Mouse (Mus musculus) ES-Bruce4 (cell line): ENCODE data around the gene Lxn. TPM values are rescaled to one million over a fixed set of nuclear protein-coding genes. Genes with fewer than 3 reads are reported as not detected.

Experiments used
- H3K27ac ChIP-seq: 2 replicates; pipeline ENCODE4 v1.5.1; 2012; ENCODE audit warnings: low read length, inconsistent platforms; ENCODE audit not compliant: insufficient read depth
- H3K27me3 ChIP-seq: 2 replicates; pipeline ENCODE4 v1.6.1; 2012; ENCODE audit warnings: mild to moderate bottlenecking, low read length, inconsistent platforms; ENCODE audit not compliant: control insufficient read depth, poor library complexity, insufficient read depth, severe bottlenecking
- H3K36me3 ChIP-seq: 2 replicates; pipeline ENCODE4 v1.6.1; 2012; ENCODE audit warnings: inconsistent platforms, mild to moderate bottlenecking, low read length, moderate library complexity; ENCODE audit not compliant: control insufficient read depth, poor library complexity, insufficient read depth, severe bottlenecking
- H3K4me1 ChIP-seq: one replicate; pipeline ENCODE4 v1.8.1; 2011; ENCODE audit warnings: low read length; ENCODE audit not compliant: control insufficient read depth, insufficient read depth
- H3K4me3 ChIP-seq: 2 replicates; pipeline ENCODE4 v1.5.1; 2011; ENCODE audit warnings: low read depth, mild to moderate bottlenecking, low read length
- H3K9ac ChIP-seq: 2 replicates; pipeline ENCODE4 v1.6.1; 2012; ENCODE audit warnings: low read depth, mild to moderate bottlenecking, inconsistent platforms; ENCODE audit not compliant: poor library complexity, severe bottlenecking
- H3K9me3 ChIP-seq: replicated peaks from 2 replicates; pipeline ENCODE4 v1.6.1; 2012; ENCODE audit warnings: mild to moderate bottlenecking, low read length, inconsistent platforms; ENCODE audit not compliant: control insufficient read depth, poor library complexity, insufficient read depth, severe bottlenecking
- CTCF ChIP-seq: IDR thresholded peaks from one replicate; pipeline ENCODE4 v1.8.1; 2011; ENCODE audit warnings: low read depth, low read length
- EP300 ChIP-seq: IDR thresholded peaks from 2 replicates; pipeline ENCODE4 v1.6.1; 2011; ENCODE audit warnings: low read depth, low read length; ENCODE audit not compliant: insufficient read depth
- POLR2A ChIP-seq: IDR thresholded peaks from one replicate; pipeline ENCODE4 v1.8.1; 2011; ENCODE audit warnings: low read length; ENCODE audit not compliant: insufficient read depth
- polyA plus RNA-seq: library from polyadenylated mRNA; stranded (reverse); fragments of >200 nt; gene quantifications from 2 replicates; pipeline ENCODE4 v1.2.4, GENCODE M21; 2011; ENCODE audit warnings: low read depth; ENCODE audit not compliant: missing spikeins, insufficient read depth, insufficient read length

The Lxn gene
- 10.5 and 14.2 TPM in 2 replicates for polyA plus RNA-seq

DNA sequence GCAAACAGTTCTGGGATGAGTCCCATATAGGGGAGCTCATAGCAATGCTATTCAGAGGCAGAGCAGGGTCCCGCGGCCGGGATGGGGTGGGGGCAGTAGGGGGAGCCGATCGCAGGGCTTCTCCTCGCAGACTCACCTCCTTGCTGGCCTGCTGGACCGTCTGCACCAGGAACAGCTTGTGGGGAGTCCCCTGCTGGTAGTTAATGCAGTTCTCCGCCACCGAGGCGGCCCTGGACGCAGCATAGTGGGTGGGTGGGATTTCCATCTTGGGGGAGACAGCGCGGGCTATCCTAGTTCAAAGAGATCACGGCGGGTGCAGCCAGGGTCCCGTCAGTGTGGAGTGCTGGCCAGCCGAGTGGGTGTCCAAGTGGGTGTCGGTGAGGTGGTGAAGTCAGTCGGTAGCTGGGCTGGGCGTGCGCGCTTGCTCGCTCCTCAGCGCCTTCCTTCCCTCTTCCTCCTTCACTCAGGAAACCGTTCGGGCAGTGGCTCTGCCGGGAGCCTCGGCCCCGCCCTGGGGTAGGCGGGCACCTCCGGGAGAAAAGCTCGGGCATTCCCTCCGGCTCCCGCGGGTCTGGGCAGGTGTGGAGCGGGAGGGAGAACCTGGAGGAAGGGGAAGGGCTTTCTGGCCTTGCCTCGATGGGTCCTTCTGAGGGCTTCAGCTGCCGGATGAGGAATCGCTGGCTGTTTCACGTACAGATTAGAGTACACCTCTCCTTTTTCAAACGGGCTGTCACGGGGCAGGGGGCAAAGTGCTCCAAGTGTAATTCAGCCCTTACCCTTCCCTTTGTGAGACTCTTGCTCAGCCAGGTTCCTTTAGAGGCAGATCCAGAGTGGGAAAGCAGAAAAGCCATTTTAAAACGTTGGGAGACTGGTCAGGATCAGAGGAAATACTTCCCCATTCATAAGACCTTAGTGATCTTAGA is at the start of gene Lxn:
Lxn (minus strand) TSS at position 477 of the 923 bp plus-strand sequence.
- peaks cover 12% of the 10 kb centered on the region for H3K36me3 ChIP-seq
- H3K4me3 ChIP-seq, result peak within 1 kb of the TSS; percentile 65
- TF ChIP-seq EP300 (0 out of 2 replicates have a peak, but pooled peaks have one; percentile 9), POLR2A (no peak)

DNA sequence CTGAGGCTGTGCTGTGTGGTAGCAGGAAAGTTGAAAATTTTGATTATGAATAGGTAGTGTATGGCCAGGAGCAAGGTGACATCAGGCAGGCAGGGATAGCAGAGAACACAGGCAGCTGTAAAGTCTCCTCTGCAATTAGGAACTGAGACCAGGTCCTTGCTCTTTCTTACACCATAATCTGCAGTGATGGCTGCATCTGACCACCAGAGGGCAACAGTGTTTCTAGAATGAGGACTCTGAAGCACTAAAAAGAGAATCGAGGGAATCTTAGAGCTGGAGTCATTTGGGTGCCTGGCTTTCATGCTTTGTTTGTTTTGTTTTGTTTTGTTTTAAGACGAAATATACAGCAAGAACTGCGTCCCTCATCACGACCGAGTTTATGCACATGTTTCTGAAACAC is 49.1 kb upstream of the Lxn start:
- H3K27ac ChIP-seq, result no peak overlapping the region
- no peaks in the 10 kb centered on the region for H3K9me3 ChIP-seq
- peak; percentile 10 for TF ChIP-seq CTCF
- no peak for TF ChIP-seq EP300
- no peak for TF ChIP-seq POLR2A
- H3K9ac ChIP-seq, result no peak overlapping the region
- H3K36me3 ChIP-seq, result no peaks in the 10 kb centered on the region
- peaks cover 5% of the 10 kb centered on the region for H3K27me3 ChIP-seq
- no peak overlapping the region for H3K4me3 ChIP-seq
- H3K4me1 ChIP-seq, result no peaks in the 10 kb centered on the region

More for the DNA sequence above, at the start of gene Lxn:
- Histone ChIP-seq H3K27me3 (no peaks in the 10 kb centered on the region), H3K27ac (no peak within 1 kb of the TSS), H3K9ac (peak within 1 kb of the TSS; percentile 50), H3K4me1 (no peaks in the 10 kb centered on the region), H3K9me3 (no peaks in the 10 kb centered on the region)

- Histone ChIP-seq H3K27ac (no peak overlapping the region), H3K9ac (no peak overlapping the region), H3K4me1 (peaks cover under 1% of the 10 kb centered on the region), H3K4me3 (no peak overlapping the region), H3K36me3 (no peaks in the 10 kb centered on the region), H3K9me3 (peaks cover 5% of the 10 kb centered on the region), H3K27me3 (no peaks in the 10 kb centered on the region)
- no peak for TF ChIP-seq EP300
Observed at GRCm38 (mm10) chr3:67508216-67508892, 44.6 kb upstream of the Lxn start.

DNA sequence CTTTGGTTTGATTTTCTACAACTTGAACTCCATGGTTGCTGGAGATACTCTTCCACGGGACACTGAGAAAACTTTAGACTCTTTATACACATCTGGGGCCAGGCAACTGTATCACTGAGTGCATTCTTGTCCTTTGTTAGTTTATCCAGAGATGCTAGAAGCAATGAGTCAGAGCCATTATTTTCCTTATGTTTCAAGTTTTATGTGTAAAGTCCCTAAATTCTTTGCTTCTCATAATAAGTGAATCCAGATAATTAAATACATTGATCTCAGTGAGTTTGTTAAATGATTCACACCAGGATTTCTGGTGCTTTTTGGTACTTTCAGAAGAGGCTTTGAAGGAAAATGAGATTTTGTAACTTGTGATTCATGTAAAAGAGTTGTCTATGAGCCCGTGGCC is 41.6 kb upstream of the Lxn start:
- TF ChIP-seq CTCF, result no peak
- TF ChIP-seq EP300, result no peak
- no peak for TF ChIP-seq POLR2A
- H3K9ac ChIP-seq, result no peak overlapping the region
- H3K27me3 ChIP-seq, result no peaks in the 10 kb centered on the region
- no peak overlapping the region for H3K27ac ChIP-seq
- H3K4me3 ChIP-seq, result no peak overlapping the region
- no peaks in the 10 kb centered on the region for H3K36me3 ChIP-seq
- peaks cover 7% of the 10 kb centered on the region for H3K4me1 ChIP-seq
- peaks cover 5% of the 10 kb centered on the region for H3K9me3 ChIP-seq

GRCm38 (mm10) chr3:67503878-67504277 is 40.2 kb upstream of the Lxn start:
- Histone ChIP-seq H3K4me1 (peaks cover 7% of the 10 kb centered on the region), H3K4me3 (no peak overlapping the region), H3K9me3 (peaks cover 11% of the 10 kb centered on the region), H3K36me3 (no peaks in the 10 kb centered on the region), H3K27ac (peak overlapping the region; percentile 62), H3K27me3 (no peaks in the 10 kb centered on the region), H3K9ac (no peak overlapping the region)
- TF ChIP-seq EP300, result peak; percentile 89
- no peak for TF ChIP-seq POLR2A

DNA sequence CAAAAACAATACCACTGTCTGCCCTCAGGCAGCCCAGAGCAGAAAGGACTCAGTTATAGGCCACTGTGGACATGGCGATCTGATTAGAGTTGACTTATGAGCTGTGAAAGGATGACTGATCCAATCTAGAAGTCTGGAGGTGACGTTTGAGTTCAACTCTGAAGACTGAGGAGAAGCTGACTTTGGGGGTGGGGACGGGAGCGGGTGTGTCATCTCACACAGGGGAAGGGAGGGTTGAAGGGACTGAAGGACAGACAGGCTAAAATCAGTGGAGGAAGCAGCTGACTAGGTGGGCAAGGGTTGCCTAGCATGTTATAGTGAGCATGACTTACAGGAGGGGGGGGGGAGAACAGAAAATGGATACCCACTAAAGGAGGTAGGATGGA is 35.7 kb upstream of the Lxn start:
- Histone ChIP-seq H3K27ac (no peak overlapping the region), H3K27me3 (no peaks in the 10 kb centered on the region), H3K9me3 (peaks cover 8% of the 10 kb centered on the region; the same call in 1 of the 2 replicates), H3K9ac (no peak overlapping the region), H3K4me3 (no peak overlapping the region), H3K36me3 (no peaks in the 10 kb centered on the region), H3K4me1 (peaks cover 7% of the 10 kb centered on the region)
- TF ChIP-seq POLR2A (no peak), EP300 (no peak), CTCF (no peak)
